Mouse (Mus musculus): ENCODE measurements around the gene Diras2.

DNA sequence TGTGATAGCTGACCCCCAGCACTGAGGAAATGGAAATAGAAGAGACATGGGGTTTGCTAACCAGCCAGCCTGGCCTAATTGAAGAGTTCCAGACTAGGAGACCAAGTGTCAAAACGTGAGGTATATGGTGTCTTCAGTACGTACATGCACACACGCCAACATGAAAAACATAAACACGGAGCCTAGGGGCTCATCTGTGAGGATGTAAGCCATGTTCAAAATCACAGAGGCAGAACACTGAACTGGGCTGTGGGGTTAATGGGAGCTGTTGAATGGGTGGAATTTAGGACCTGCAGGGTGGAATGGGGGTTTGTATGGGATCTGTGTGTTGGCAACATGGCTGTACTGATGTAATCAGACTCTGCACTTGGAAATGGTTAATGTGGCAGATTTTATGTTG is 14.5 kb downstream of the Diras2 start:
- TF ChIP-seq CTCF (IDR thresholded peaks at IDR 0.05; ENCODE audit: low read depth, low read length) (no peak), GATA1 (IDR thresholded peaks at IDR 0.05; ENCODE audit: borderline replicate concordance, low read length) (no peak), GATA2 (IDR thresholded peaks at IDR 0.05; ENCODE audit: borderline replicate concordance, low read depth, low read length) (no peak)
